Mouse (Mus musculus): Measurements from ENCODE around the gene Slc30a6. TPM values are rescaled to one million over a fixed set of nuclear protein-coding genes. Genes with fewer than 3 reads are reported as not detected.

The Slc30a6 gene
- 18.3 TPM for polyA plus RNA-seq (2012; fragmentation: generic; extraction: Trizol)
- long read RNA-seq, experiment 1, transcript Slc30a6-201 (14 exons, 2,148 nt): major isoform, 17 of 22 reads
- long read RNA-seq, experiment 1, partial matches to known transcripts: 4 of 22 reads
- long read RNA-seq, experiment 1, other reads (novel, unspliced or antisense): 1 of 22 reads
- long read RNA-seq, experiment 2, transcript Slc30a6-201 (14 exons, 2,148 nt): major isoform, 83 of 102 reads
- long read RNA-seq, experiment 2, partial matches to known transcripts: 7 of 102 reads
- long read RNA-seq, experiment 2, other reads (novel, unspliced or antisense): 9 of 102 reads

- H3K27me3 ChIP-seq (ENCODE audit: control insufficient read depth, insufficient read depth, insufficient read length): no peaks in the 10 kb centered on the region
- H3K36me3 ChIP-seq (ENCODE audit: control insufficient read depth, insufficient read depth): no peaks in the 10 kb centered on the region
- peaks cover 23% of the 10 kb centered on the region for H3K79me3 ChIP-seq (ENCODE audit: low read depth)
- no peak for TF ChIP-seq FOSL1 (IDR thresholded peaks at IDR 0.05; ENCODE audit: insufficient read depth, low read length, poor library complexity, severe bottlenecking)
- no peak for TF ChIP-seq MYOG (IDR thresholded peaks at IDR 0.05; ENCODE audit: control insufficient read depth, extremely low read depth, insufficient read length)
- peak; percentile 41 for TF ChIP-seq MAX (IDR thresholded peaks at IDR 0.05)
- peak within 1 kb of the TSS; percentile 97 for H3K4me3 ChIP-seq (ENCODE audit: insufficient read depth, poor library complexity, severe bottlenecking)
- H3ac ChIP-seq (ENCODE audit: control insufficient read depth, insufficient read length, low read depth): peak within 1 kb of the TSS; percentile 96
- H3K79me2 ChIP-seq (ENCODE audit: control insufficient read depth, insufficient read depth): peaks cover 47% of the 10 kb centered on the region
Observed at GRCm38 (mm10) chr17:74395383-74396065, at the start of gene Slc30a6. Slc30a6 (plus strand) TSS chr17:74395608.

GRCm38 (mm10) chr17:74363592-74363991 is 31.8 kb upstream of the Slc30a6 start:
- Histone ChIP-seq H3K36me3 (ENCODE audit: control insufficient read depth, insufficient read depth) (peaks cover 11% of the 10 kb centered on the region), H3K4me3 (ENCODE audit: insufficient read depth, poor library complexity, severe bottlenecking) (no peak overlapping the region), H3K79me2 (ENCODE audit: control insufficient read depth, insufficient read depth) (no peaks in the 10 kb centered on the region), H3ac (ENCODE audit: control insufficient read depth, insufficient read length, low read depth) (no peak overlapping the region), H3K27me3 (ENCODE audit: control insufficient read depth, insufficient read depth, insufficient read length) (no peaks in the 10 kb centered on the region), H3K79me3 (ENCODE audit: low read depth) (no peaks in the 10 kb centered on the region)
- TF ChIP-seq USF1 (IDR thresholded peaks at IDR 0.05; ENCODE audit: low read depth) (no peak), MYOD1 (IDR thresholded peaks at IDR 0.05; ENCODE audit: control insufficient read depth, insufficient read length, low read depth) (no peak), CTCF (IDR thresholded peaks at IDR 0.05; ENCODE audit: control insufficient read depth, insufficient read depth, insufficient read length) (no peak), CEBPB (IDR thresholded peaks at IDR 0.05; ENCODE audit: low read depth) (no peak), FOSL1 (IDR thresholded peaks at IDR 0.05; ENCODE audit: insufficient read depth, low read length, poor library complexity, severe bottlenecking) (no peak), MYOG (IDR thresholded peaks at IDR 0.05; ENCODE audit: control insufficient read depth, extremely low read depth, insufficient read length) (no peak), MAX (IDR thresholded peaks at IDR 0.05) (no peak)

GRCm38 (mm10) chr17:74376916-74377315 is 18.5 kb upstream of the Slc30a6 start:
- TF ChIP-seq USF1 (IDR thresholded peaks at IDR 0.05; ENCODE audit: low read depth): no peak
- TF ChIP-seq FOSL1 (IDR thresholded peaks at IDR 0.05; ENCODE audit: insufficient read depth, low read length, poor library complexity, severe bottlenecking): no peak
- TF ChIP-seq CEBPB (IDR thresholded peaks at IDR 0.05; ENCODE audit: low read depth): no peak
- no peak for TF ChIP-seq MAX (IDR thresholded peaks at IDR 0.05)
- TF ChIP-seq CTCF (IDR thresholded peaks at IDR 0.05; ENCODE audit: control insufficient read depth, insufficient read depth, insufficient read length): no peak
- TF ChIP-seq MYOG (IDR thresholded peaks at IDR 0.05; ENCODE audit: control insufficient read depth, extremely low read depth, insufficient read length): no peak
- no peak for TF ChIP-seq MYOD1 (IDR thresholded peaks at IDR 0.05; ENCODE audit: control insufficient read depth, insufficient read length, low read depth)
- H3ac ChIP-seq (ENCODE audit: control insufficient read depth, insufficient read length, low read depth): no peak overlapping the region

GRCm38 (mm10) chr17:74386657-74387056 is 8.8 kb upstream of the Slc30a6 start:
- Histone ChIP-seq H3K27me3 (ENCODE audit: control insufficient read depth, insufficient read depth, insufficient read length) (no peaks in the 10 kb centered on the region), H3K4me3 (ENCODE audit: insufficient read depth, poor library complexity, severe bottlenecking) (no peak overlapping the region), H3K36me3 (ENCODE audit: control insufficient read depth, insufficient read depth) (peaks cover 35% of the 10 kb centered on the region), H3K79me3 (ENCODE audit: low read depth) (no peaks in the 10 kb centered on the region), H3ac (ENCODE audit: control insufficient read depth, insufficient read length, low read depth) (no peak overlapping the region), H3K79me2 (ENCODE audit: control insufficient read depth, insufficient read depth) (no peaks in the 10 kb centered on the region)
- TF ChIP-seq USF1 (IDR thresholded peaks at IDR 0.05; ENCODE audit: low read depth): no peak
- TF ChIP-seq CEBPB (IDR thresholded peaks at IDR 0.05; ENCODE audit: low read depth): no peak
- TF ChIP-seq FOSL1 (IDR thresholded peaks at IDR 0.05; ENCODE audit: insufficient read depth, low read length, poor library complexity, severe bottlenecking): no peak

More at GRCm38 (mm10) chr17:74376916-74377315, 18.5 kb upstream of the Slc30a6 start:
- H3K4me3 ChIP-seq (ENCODE audit: insufficient read depth, poor library complexity, severe bottlenecking): no peak overlapping the region
- H3K36me3 ChIP-seq (ENCODE audit: control insufficient read depth, insufficient read depth): peaks cover 35% of the 10 kb centered on the region
- no peaks in the 10 kb centered on the region for H3K27me3 ChIP-seq (ENCODE audit: control insufficient read depth, insufficient read depth, insufficient read length)
- H3K79me3 ChIP-seq (ENCODE audit: low read depth): no peaks in the 10 kb centered on the region
- H3K79me2 ChIP-seq (ENCODE audit: control insufficient read depth, insufficient read depth): no peaks in the 10 kb centered on the region

GRCm38 (mm10) chr17:74389847-74390246 is 5.6 kb upstream of the Slc30a6 start:
- TF ChIP-seq MYOG (IDR thresholded peaks at IDR 0.05; ENCODE audit: control insufficient read depth, extremely low read depth, insufficient read length): no peak
- TF ChIP-seq CEBPB (IDR thresholded peaks at IDR 0.05; ENCODE audit: low read depth): no peak
- no peak for TF ChIP-seq MYOD1 (IDR thresholded peaks at IDR 0.05; ENCODE audit: control insufficient read depth, insufficient read length, low read depth)
- TF ChIP-seq USF1 (IDR thresholded peaks at IDR 0.05; ENCODE audit: low read depth): no peak
- no peak overlapping the region for H3ac ChIP-seq (ENCODE audit: control insufficient read depth, insufficient read length, low read depth)
- H3K36me3 ChIP-seq (ENCODE audit: control insufficient read depth, insufficient read depth): peaks cover 16% of the 10 kb centered on the region
- no peaks in the 10 kb centered on the region for H3K79me3 ChIP-seq (ENCODE audit: low read depth)
- no peak overlapping the region for H3K4me3 ChIP-seq (ENCODE audit: insufficient read depth, poor library complexity, severe bottlenecking)
- no peaks in the 10 kb centered on the region for H3K79me2 ChIP-seq (ENCODE audit: control insufficient read depth, insufficient read depth)
- H3K27me3 ChIP-seq (ENCODE audit: control insufficient read depth, insufficient read depth, insufficient read length): no peaks in the 10 kb centered on the region

- TF ChIP-seq CEBPB (IDR thresholded peaks at IDR 0.05; ENCODE audit: low read depth) (no peak), CTCF (IDR thresholded peaks at IDR 0.05; ENCODE audit: control insufficient read depth, insufficient read depth, insufficient read length) (no peak), MYOD1 (IDR thresholded peaks at IDR 0.05; ENCODE audit: control insufficient read depth, insufficient read length, low read depth) (no peak)
- Histone ChIP-seq H3K36me3 (ENCODE audit: control insufficient read depth, insufficient read depth) (no peaks in the 10 kb centered on the region), H3K27me3 (ENCODE audit: control insufficient read depth, insufficient read depth, insufficient read length) (no peaks in the 10 kb centered on the region), H3K4me3 (ENCODE audit: insufficient read depth, poor library complexity, severe bottlenecking) (no peak overlapping the region), H3K79me2 (ENCODE audit: control insufficient read depth, insufficient read depth) (peaks cover 36% of the 10 kb centered on the region), H3ac (ENCODE audit: control insufficient read depth, insufficient read length, low read depth) (no peak overlapping the region), H3K79me3 (ENCODE audit: low read depth) (peaks cover 23% of the 10 kb centered on the region)
Observed at GRCm38 (mm10) chr17:74394381-74394780, 1.0 kb upstream of the Slc30a6 start.

Data from C2C12 (cell line).